Mouse (Mus musculus): ENCODE data around the gene Duox2.

Gene Duox2

DNA sequence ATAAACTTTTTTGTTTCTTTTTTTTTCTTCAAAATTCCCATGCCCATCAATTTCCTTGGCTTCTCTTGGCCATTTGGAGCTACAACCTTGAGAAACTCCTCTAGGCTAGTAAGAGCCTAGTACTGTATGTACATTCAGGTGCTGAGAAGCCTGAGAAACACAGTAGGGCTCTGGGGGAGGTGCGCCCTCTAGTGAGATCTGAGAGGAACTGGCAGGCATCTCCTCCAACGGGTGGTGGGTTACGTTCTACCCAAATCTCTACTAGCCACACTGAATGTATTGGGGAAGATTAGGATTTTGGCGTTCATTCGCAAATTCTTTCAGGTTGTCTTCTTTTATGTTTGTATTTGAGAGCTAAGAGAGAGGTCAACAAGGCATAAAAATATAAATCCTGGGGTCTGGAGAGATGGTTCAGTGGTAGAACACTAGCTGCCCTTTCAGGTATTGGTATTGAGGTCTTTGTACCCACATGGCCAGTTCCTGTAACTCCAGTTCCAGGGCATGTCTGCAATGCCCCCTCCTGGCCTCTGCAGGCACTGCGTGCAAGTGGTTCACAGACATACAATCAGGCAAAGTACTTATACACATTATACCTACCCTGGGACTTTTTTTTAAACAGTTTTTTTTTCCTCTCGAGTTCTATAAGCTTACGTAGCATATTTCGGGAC lies 4.5 kb upstream of the Duox2 start:
- CTCF ChIA-PET = interaction anchor here (0.7 kb wide), 1 partner anchor 104 kb away, joined by 3 read pairs; no protein-coding TSS in a partner anchor

DNA sequence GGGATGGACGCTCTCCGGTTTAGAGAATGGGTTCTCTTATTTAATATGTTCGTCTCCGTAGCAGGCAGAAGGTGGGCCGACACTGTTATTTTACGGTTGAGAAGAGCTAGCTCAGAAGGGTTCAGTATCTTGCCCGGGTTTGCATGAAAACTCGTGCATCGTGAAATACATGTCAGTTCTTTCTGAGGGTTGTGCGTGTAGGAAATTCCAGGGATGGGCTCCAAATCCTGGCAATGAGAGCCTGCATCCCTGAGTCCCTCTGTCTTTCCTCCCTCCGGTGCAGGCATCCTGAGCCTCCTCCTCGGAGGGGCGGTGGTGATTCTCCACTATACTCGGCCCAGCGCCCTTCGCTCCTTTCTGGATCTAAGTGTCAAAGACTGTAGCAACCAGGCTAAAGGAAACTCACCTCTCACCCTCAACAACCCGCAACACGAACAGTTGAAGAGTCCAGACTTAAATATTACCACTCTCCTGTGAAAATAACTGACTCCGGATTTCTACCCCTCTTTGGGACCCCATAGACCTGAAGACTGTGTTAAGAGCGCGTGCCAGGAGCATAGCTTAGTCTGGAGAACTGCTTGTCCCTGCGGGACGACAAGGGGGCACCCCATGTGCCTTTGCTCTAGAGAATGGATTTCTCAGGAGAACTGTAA lies 3.8 kb upstream of the Duox2 start:
- CTCF ChIA-PET = interaction anchor here (0.7 kb wide), 1 partner anchor 104 kb away, joined by 3 read pairs; no protein-coding TSS in a partner anchor

DNA sequence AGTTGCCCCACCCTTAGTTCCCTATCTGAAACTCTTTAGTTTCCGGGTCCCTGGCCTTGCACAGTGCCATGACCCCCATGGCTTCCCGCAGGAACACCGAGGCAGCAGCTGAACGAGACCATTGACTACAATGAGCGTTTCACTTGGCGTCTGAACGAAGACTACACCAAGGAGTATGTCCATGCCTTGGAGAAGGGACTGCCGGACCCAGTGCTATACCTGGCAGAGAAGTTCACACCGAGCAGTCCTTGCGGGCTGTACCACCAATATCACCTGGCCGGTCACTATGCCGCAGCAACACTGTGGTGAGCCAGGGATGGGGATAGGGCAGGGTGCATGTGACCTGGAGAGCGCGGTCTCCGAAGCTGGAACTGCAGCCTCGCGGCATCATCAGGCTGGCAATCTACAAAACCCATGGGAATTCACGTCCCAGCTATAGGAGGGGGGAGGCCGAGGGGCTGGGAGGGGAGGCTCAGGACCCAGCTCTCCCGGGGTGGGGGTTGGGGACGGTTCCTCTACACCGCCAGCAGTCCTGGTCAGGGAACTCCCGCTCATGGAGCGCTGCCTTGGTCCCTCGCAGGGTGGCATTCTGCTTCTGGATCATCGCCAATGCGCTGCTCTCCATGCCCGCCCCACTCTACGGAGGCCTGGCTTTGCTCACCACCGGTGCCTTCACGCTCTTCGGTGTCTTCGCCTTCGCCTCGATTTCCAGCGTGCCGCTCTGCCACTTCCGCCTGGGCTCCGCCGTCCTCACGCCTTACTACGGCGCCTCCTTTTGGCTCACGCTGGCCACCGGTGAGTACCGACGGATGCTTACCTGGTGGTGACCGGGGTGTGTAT lies 3.1 kb upstream of the Duox2 start:
- CTCF ChIA-PET = interaction anchor here (0.6 to 0.9 kb wide), 2 partner anchors 27 to 928 kb away, joined by 3 to 4 read pairs; no protein-coding TSS in a partner anchor

- CTCF ChIA-PET = interaction anchor here (0.9 kb wide), 1 partner anchor 27 kb away, joined by 3 read pairs; no protein-coding TSS in a partner anchor
Measured at GRCm38 (mm10) chr2:122300656-122301020, 2.4 kb upstream of the Duox2 start.

- CTCF ChIA-PET = interaction anchor here (0.6 kb wide), 1 partner anchor 15 kb away, joined by 3 read pairs; no protein-coding TSS in a partner anchor
Measured at GRCm38 (mm10) chr2:122299911-122300655, 1.8 kb upstream of the Duox2 start.

- CTCF ChIA-PET = interaction anchor here (0.6 kb wide), 1 partner anchor 13 kb away, joined by 3 read pairs; no protein-coding TSS in a partner anchor
Measured at GRCm38 (mm10) chr2:122298596-122299490, 594 bp upstream of the Duox2 start, which contains the start of gene Duoxa2. Gene Duoxa2 (plus strand): TSS chr2:122298900.

DNA sequence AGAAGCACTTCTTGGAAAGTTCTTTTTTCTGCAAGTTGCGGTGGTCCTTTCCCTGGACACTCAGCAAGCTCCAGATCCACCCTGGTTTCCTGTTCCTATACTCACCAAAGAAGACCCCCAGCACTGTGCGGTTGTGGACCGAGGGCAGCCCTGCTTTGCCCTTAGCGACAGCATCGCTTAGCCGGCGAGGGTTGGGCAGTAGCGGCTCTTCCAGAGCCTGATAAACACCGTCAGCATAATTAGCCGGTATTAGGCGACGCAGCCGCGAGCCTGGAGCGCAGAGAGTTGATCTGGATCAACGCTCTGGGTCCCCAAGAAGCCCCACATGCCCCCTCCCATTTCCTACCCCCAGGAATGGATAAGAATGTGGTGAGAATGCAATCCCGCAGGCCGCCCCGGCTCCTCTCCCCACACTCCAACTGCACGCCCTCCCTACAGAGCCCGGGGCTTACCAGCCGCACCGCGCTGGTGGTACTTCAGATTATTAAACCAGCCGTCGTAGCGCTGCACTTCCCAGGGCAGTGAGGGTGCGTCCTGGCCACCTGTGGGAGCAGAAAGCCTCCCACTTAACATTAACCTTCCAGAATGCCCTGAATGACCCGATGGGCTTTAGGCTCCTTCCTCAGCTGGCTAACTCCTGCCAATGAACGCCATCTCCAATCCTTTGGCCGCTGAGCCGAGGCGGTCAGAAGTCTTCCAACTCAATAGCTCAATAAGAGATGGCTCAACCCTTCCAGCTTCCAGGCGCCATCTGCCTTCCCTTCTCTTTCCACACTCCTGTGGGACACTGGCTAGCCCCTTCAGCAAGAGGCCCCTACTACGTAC lies 766 bp downstream of the Duox2 start:
- CTCF ChIA-PET = no interaction called here

DNA sequence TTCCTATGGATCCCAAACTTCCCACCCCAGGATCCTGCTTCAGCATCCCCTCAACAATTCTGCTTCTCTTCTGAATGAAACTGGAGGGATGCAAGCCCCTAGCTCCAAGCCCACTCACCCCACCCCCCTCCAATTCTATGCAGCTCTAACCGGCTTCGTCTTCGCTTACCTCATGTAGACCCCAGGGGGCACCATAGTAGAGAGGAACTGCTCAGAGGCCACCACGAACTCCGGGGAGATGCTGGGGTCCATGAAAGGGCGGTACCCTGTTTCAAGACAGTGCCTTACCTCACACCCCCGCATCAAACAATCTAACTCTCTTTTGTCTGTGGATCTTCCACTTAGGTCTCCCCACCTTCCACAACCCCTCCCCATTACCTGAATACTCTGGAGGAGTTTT lies 3.3 kb downstream of the Duox2 start:
- CTCF ChIA-PET = no interaction called here

DNA sequence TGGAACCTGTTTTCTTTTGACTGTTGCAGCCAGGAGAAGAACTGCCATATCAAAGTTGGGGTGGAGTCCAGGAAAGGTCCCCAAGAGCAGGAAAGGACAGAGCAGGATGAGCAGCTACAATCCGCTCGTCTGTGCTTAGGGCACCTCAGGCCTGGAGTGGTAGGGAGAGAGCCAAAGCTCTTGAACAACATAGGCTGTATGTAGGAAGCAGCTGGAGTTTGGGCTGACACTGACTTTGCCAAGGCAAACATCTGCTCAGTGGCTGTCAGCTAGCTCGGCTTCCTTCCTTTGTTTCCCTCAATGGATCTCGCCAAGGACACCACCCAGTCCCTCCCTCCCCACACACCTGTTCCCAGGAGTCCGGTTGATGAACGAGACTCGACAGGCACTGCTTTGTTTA lies 12.1 kb downstream of the Duox2 start:
- CTCF ChIA-PET = no interaction called here

- CTCF ChIA-PET = no interaction called here
Measured at GRCm38 (mm10) chr2:122284091-122284490, 14.2 kb downstream of the Duox2 start.

DNA sequence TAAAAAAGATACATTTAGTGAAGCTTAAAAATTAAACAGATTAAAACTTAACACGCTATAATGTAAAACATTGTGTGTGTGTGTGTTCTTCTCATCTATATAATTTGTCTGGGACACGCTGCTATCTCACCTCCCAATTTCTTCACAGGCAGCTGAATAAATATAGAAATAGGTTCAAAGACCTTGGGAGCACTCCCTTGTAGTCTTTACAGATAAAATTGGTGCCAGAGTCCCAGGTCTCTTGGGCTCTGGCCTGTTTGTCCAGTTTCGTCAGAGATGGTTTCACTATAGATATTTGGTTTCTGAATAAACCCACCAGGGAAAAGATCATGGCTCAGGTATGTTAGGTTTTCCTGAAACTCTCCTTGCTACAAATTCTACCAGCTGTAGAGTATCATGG lies 19.5 kb downstream of the Duox2 start:
- CTCF ChIA-PET = no interaction called here

- CTCF ChIA-PET = no interaction called here
Measured at GRCm38 (mm10) chr2:122266407-122267193, 31.6 kb downstream of the Duox2 start.

DNA sequence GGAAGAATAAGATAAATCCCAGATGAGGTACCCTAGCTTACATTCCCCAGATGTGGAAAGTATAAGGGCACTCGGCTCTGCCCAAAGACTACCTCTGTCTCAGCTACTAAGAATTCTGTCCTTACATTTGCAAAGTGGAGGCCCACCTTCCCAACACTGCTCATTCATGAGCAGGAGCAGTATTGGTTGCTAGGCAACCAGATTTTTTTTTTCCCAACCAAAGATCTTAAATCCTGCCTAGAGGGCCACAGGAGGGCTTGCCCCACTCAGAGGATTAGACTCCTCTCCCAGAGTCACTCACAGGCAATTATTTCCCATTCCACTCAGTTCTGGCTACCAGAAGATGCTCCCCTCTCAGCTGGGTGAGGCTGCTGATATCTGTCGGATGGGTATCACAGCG lies 33.6 kb downstream of the Duox2 start:
- CTCF ChIA-PET = no interaction called here

DNA sequence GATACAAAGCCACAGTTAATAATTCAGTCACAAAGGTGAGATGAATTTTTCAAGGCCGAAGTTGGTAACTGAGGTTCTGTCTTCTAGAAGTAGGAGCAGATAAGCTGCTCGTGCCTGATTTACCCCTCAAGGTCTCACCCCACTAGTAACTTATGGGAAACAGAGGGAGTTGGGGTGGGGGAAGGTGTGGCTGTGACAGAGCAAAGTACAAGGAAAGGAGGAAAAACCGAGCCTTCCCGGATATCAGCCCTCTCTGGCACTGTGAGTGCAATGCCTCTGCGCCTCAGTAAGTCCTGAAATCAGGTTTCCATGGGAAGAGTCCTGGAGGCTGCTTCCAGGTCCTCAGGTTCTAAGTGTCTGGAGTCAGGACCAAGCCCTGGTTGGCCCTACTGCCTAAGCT lies 37.5 kb downstream of the Duox2 start:
- CTCF ChIA-PET = no interaction called here

GRCm38 (mm10) chr2:122255997-122256396 lies 42.3 kb downstream of the Duox2 start:
- CTCF ChIA-PET = no interaction called here

- CTCF ChIA-PET = no interaction called here
Measured at GRCm38 (mm10) chr2:122247786-122248185, 50.5 kb downstream of the Duox2 start.

DNA sequence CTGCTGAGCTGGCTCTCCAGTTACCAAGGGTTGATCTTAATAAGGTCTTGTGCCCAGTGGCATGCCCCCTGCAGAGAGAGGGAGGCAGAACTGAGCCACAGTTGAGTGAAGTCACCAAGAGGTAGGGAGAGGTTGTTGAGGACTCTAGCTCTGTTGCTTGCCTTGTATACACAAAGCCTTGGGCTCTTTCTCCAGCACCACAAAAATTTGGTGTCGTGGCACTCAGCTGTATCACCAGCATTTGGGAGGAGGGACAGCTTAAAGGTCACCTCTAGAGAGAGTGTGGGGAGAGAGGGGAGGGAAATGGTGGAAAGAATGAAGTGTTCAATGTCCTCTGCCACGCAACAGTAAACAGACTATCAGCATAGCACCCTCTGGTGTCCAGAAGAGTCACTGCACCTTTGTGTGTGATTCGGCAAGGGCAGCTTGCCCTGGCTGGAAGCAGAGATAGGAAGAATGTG lies 54.5 kb downstream of the Duox2 start:
- CTCF ChIA-PET = interaction anchor here (0.5 to 1.5 kb wide), 3 partner anchors 48 to 829 kb away, joined by 3 to 10 read pairs (median 5); no protein-coding TSS in a partner anchor

DNA sequence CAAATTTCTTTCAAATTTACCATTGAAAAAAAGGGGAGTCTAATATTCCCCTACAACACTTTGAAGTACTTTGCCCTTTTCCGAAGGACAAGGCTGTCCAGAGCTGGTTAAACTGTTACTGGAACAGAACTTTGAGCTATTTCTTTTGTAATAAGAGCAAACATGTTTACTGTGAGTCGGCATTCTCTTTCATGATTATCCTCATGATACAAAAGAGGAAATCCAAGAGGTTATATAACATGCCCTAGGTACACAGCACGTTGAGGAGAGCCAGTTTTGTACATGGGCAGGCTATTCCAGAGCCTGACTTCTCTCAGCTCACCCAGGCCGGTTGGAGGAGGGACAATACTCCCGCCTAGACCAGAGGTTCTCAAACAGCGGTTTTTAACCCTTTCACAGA lies 56.3 kb downstream of the Duox2 start:
- CTCF ChIA-PET = interaction anchor here (0.6 kb wide), 1 partner anchor 401 kb away, joined by 3 read pairs; no protein-coding TSS in a partner anchor

DNA sequence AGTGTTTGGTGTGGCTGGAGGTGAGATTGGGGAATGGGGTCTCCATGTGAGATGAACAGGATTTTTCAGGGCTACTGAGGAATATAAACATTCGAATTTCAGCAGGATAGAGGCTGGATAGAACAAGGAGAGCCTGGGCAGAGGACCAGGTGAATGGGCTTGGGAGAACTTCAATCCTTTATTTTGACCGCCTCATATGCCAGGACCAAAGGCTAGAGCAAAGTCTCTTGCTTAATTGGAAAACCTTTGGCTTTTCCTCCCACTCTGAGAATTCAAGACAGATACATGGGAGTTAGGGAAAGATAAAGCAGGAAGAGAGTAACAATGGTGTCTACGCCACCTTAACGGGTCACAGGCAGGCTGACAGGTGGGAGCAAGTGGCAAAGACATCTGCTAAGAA lies 57.0 kb downstream of the Duox2 start:
- CTCF ChIA-PET = no interaction called here

Data from spleen, embryonic (tissue).